Mouse (Mus musculus): Measurements from ENCODE around the gene Thap7. TPM values are rescaled to one million over a fixed set of nuclear protein-coding genes. Genes with fewer than 3 reads are reported as not detected.
A peak's percentile ranks its signal among the peaks of the same experiment; 100 is the strongest.
"Not testable (repeated sequence)": the region's sequence is repeated elsewhere in the genome, so short reads cannot be mapped to it uniquely, and the experiment has no call there.

Thap7 gene
- total RNA-seq (2021), result 10 to 100 TPM; 15.3 to 17.1 TPM
- long read RNA-seq, experiment 1, transcript Thap7-201 (5 exons, 1,248 nt), result major isoform, 6 of 16 reads
- long read RNA-seq, experiment 1, partial matches to known transcripts, result 0 of 16 reads
- long read RNA-seq, experiment 1, other reads (novel, unspliced or antisense), result 2 of 16 reads
- long read RNA-seq, experiment 2, transcript Thap7-201 (5 exons, 1,248 nt), result major isoform, 6 of 15 reads
- long read RNA-seq, experiment 2, partial matches to known transcripts, result 0 of 15 reads
- long read RNA-seq, experiment 2, other reads (novel, unspliced or antisense), result 2 of 15 reads

GRCm38 (mm10) chr16:17530640-17531288 is at the start of gene Thap7:
Gene Thap7, minus strand, starts transcription at chr16:17531136.
- peak; percentile 98 for DNase-seq (ENCODE audit: low spot score)

GRCm38 (mm10) chr16:17576825-17577215 is 45.9 kb upstream of the Thap7 start:
- DNase-seq (ENCODE audit: low spot score), result no peak

- DNase-seq (ENCODE audit: low spot score), result peak; percentile 25
Observed at GRCm38 (mm10) chr16:17575870-17576824, 45.2 kb upstream of the Thap7 start.

DNA sequence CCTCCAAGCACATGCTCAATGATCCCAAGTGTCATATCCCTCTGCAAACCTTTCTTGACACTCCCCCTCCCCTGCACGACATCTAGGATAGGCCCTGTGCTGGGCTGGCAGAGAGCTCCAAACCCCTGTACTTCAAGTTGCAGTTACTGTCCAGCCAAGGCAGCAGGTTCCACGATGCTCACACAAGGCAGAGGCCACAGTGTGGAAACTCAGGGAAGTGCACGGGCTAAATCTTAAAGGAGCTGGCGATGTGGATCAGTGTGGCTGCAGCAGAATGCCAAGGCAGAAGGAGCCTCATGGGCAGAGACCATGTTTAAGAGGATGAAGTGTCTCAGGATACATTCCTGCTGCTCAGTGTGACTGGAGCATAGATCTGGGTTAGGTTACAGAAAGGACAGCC is 35.2 kb upstream of the Thap7 start:
- DNase-seq (ENCODE audit: low spot score), result no peak

GRCm38 (mm10) chr16:17564771-17565170 is 33.8 kb upstream of the Thap7 start:
- DNase-seq (ENCODE audit: low spot score), result no peak

DNA sequence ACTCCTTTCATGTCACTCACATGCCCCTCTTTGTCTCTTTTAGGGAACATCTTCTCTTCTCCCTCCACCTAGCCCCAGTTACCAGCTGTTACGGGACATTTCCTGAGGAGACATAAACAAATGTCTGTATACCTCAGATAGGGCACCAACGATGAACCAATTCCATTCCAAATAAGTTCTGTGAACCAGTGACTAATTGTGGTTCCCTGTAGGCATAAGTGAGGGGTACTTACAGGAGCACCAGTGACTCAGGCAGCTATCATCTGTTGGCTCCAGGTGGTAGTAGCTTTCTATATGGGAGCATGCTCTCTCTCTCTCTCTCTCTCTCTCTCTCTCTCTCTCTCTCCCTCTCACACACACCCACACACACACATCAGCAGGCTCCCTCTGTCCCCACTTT is 33.3 kb upstream of the Thap7 start:
- no peak for DNase-seq (ENCODE audit: low spot score)

DNA sequence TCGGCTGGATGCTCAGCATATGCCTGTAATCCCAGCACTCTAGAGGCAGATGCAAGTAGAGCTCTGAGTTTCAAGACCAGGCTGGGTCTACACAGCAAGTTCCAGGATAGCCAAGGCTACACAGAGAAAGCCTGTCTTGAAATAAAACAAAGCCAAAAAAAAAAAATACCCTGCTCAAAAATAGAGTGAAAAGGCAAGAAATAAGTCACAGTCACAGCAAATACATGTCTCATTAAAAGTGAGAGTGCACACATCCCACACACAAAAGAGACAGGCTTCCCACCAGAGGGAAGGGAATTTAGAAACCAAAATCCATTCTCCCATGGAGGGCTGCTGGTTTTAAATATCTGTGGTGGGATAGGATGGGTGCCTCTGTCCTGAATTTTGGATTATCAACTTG is 32.6 kb upstream of the Thap7 start:
- no peak for DNase-seq (ENCODE audit: low spot score)

DNA sequence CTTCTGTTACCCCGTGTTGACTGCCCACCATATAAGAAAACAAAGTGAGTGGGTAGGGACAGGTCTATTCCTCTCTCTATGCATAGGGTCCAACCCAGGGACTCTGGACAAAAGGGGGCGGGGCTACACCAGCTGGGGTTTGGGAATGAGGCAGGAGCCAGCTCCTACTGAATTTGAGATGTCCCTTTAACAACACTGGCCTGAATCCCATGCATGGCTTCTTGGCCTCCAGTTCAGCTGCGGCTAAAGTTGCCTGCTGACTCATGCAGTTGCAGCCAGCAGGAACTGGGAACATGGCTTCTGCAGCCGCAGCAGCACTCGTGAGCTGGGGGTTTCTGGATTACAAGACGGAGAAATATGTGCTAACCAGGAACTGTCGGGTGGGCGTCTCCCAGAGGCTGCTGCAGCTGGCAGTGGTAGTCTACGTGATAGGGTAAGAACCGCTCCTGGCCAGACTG is 30.8 kb upstream of the Thap7 start, which contains the start of gene P2rx6:
Gene P2rx6, plus strand, starts transcription at position 135 of the 458 bp plus-strand sequence.
- DNase-seq (ENCODE audit: low spot score), result peak; percentile 77

DNA sequence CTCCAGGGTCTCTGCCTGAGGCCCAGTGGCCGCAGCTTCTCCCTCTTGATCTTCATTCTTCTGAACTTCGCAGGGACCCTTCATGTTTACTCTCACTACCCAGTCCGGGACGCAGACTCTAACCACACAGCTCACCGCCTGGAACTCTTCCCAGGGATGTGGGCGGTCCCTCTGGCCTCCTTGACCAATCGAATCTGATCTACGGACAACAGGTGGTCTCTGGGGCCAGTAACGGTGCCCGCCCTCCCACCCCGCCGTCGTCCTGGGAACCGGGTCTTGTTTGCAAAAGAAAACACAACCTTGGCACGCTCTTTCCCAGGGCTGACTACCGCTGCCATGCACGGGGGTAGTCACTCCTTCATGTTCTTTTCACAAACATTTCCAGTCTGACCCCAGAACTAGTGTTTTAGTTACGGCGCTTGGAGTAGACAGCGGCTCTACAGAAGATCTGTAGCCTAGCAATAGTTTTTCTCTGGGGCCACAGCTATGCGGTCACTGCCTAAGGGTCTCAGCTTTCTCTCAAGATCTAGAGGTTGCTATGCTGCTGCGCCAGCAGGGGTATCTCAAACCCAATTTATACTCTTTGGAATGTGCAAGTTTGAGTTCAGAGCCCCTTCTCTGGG is 30.3 kb upstream of the Thap7 start, which contains the start of gene Lrrc74b:
Gene Lrrc74b, minus strand, starts transcription at position 120 of the 623 bp plus-strand sequence.
- DNase-seq (ENCODE audit: low spot score), result peak; percentile 86

- DNase-seq (ENCODE audit: low spot score), result no peak
Observed at GRCm38 (mm10) chr16:17559396-17560027, 28.6 kb upstream of the Thap7 start.

- no peak for DNase-seq (ENCODE audit: low spot score)
Observed at GRCm38 (mm10) chr16:17558811-17559210, 27.9 kb upstream of the Thap7 start.

DNA sequence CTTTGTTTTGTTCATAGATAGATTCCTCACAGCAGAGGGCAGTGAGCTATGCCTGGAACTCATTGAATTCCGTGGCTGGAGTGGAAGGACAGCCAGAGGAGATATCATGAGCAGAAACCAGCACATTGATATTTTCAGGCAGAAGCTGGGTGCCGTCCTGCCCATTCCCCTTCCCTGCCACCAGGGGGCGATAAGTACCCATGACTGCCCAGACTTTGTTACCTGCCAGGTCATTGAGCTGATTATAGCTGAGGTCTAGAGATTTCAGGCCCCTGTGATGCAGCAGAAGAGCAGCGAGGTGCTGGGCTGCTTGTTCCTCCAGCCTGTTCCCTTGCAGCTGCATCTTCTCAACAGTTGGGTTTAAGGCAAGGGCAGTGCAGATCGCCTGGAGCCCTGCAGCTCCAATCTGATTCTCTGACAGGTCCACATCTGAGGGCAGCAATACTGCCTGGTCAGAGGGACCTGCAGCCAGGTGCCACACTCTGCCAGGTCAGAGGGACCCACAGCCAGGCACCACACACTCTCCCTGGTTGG is 27.1 kb upstream of the Thap7 start:
- DNase-seq (ENCODE audit: low spot score), result peak; percentile 76

DNA sequence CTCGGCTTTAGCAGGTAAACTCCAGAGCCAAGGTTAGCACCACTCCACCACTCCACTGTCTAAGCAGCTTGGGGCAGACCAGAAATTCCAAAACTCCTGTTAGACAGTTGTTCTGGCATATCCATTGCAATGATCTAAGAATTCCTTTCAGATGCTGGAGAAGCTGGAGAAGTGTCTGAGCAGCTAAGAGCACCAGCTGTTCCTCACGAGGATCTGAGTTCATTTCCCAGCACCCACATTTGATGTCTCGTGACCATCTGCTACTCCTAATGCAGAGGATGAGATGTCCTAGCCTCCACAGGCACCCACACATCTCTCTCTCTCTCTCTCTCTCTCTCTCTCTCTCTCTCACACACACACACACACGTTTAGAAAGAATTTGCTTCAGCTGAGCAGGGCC is 26.0 kb upstream of the Thap7 start:
- no peak for DNase-seq (ENCODE audit: low spot score)

DNA sequence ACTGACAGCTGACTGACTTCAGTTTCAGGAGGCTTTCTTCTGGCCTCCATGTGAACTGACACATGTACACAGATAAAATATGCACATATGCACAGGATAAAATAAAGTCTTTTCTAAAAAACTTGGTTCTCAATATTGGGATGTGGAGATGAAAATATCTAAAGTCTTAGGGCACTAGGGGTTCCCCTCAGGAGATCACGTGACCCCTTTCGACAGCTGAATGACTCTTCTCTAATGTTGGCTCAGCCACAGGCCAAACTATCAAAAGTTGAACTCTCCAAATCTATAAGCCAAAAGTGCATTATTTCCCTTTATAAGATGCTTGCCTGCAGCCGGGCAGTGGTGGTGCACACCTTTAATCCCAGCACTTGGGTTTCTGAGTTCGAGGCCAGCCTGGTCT is 25.2 kb upstream of the Thap7 start:
- no peak for DNase-seq (ENCODE audit: low spot score)

GRCm38 (mm10) chr16:17554702-17555101 is 23.8 kb upstream of the Thap7 start:
- DNase-seq (ENCODE audit: low spot score), result not testable (repeated sequence)

DNA sequence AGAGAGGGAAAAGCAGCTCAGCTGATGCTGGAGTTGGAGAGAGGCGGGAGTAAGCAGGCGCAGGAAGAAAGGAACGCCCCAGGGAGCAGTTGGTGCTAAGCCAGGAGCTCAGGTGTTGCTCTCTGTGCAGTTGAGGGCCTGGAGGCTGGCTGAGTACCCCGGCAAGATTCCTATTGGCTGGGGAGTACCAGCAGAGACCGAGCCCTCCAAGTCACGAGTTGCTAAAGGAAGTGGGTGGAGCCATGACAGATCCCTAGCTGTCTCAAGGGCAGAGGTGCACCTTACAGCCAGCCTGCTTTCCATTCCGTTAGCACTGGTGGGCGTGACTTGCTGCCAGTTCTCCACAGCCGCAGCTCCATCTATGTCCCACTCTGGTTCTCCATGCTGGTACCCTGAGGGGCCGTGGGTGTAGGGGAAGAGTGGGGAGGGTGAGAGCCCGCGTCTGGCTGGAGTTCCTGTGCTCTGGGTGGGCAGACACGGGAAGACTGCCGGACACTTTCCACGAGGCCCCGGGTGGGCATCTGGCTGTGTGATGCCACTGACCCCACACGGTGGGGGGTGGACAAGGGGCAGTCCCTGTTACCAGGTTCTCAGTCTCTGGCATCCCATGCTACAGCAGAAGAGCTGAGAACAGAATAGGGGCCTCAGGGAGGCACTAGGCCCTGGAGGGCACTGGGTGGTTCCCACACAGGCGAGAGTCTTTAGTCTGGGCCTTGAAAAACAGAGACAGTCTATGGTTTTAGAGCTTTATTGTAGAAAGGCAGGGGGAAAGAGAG is 23.2 kb upstream of the Thap7 start:
- DNase-seq (ENCODE audit: low spot score), result no peak

- no peak for DNase-seq (ENCODE audit: low spot score)
Observed at GRCm38 (mm10) chr16:17552837-17553236, 21.9 kb upstream of the Thap7 start.

GRCm38 (mm10) chr16:17542632-17543031 is 11.7 kb upstream of the Thap7 start:
- no peak for DNase-seq (ENCODE audit: low spot score)

DNA sequence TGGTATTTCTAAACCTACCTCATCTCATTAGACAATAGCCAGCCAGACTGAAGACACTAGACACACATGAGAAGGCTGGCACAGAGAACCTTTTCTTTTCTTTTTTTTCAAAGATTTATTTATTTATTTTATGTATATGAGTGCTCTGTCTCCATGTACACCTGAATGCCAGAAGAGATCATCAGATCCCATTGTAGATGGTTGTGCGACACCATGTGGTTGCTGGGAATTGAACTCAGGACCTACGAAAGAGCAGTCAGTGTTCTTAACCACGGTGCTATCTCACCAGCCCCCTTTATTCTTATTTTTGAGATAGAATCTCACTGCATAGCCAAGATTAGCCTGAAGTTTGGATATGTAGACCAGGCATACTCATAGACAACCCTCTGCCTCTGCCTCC is 5.6 kb upstream of the Thap7 start:
- no peak for DNase-seq (ENCODE audit: low spot score)

Data from gastrocnemius, adult 18-20 months (tissue).